Comparison of ENCODE assay signal across 17 mouse cellular contexts in the genomic region with DNA sequence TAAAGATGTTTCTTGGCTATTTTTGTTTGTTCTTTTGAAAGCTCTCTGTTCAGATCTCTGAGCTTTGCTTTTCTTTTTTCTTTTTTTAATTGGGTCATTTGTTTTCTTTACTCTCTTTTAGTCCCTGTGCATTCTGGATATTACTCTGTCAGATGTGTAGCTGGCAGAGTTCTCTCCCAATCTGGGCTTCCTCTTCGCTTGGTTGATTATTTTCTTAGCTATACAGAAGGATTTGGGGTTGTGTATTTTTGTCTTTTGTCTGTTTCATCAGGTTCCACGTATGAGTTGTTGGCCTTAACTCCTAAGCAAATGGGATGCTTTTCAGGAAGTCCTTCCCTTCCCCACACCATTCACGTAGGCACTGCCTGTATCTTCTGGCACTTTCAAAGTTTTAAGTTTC.
"Had no signal": no experiment of that assay in that cellular context is flagged by ENCODE, and none has a peak within 500 bp of the region (broad histone marks: within the 10 kb centered on the region; RNA-seq: fewer than 3 reads in every experiment).

No protein-coding gene starts in this region.

- H3K27ac ChIP-seq: lung, embryonic 15.5 days; macrophage; midbrain, embryonic 13.5 days; midbrain, embryonic 15.5 days; neural tube, embryonic 12.5 days; stomach, embryonic 15.5 days; stomach, postnatal 0 days had no signal

- H3K4me1 ChIP-seq: lung, embryonic 15.5 days; megakaryocyte, embryonic 14.5 days; neural tube, embryonic 12.5 days; stomach, embryonic 15.5 days had no signal

- H3K4me3 ChIP-seq: lung, embryonic 15.5 days; megakaryocyte, embryonic 14.5 days; midbrain, embryonic 13.5 days; midbrain, embryonic 15.5 days; neural tube, embryonic 12.5 days; stomach, embryonic 15.5 days had no signal

- H3K27me3 ChIP-seq: lung, embryonic 15.5 days; megakaryocyte, embryonic 14.5 days; midbrain, embryonic 13.5 days; midbrain, embryonic 15.5 days; neural tube, embryonic 12.5 days; stomach, embryonic 15.5 days had no signal

- H3K36me3 ChIP-seq: lung, embryonic 15.5 days; midbrain, embryonic 13.5 days; midbrain, embryonic 15.5 days; neural tube, embryonic 12.5 days; stomach, embryonic 15.5 days had no signal

- H3K4me2 ChIP-seq: lung, embryonic 15.5 days; midbrain, embryonic 11.5 days; midbrain, embryonic 13.5 days; midbrain, embryonic 15.5 days; neural tube, embryonic 12.5 days; stomach, embryonic 15.5 days had no signal

- H3K9ac ChIP-seq: lung, embryonic 15.5 days; midbrain, embryonic 13.5 days; midbrain, embryonic 15.5 days; neural tube, embryonic 12.5 days; stomach, embryonic 15.5 days had no signal

- DNase-seq: lung, adult 2 months; lung, postnatal 14 days; lung, postnatal 36 days; right cerebral cortex, postnatal 14 days; thymus, adult 2 months; thymus, postnatal 25 days; thymus, postnatal 4 days had no signal

- ATAC-seq: lung, postnatal 0 days; midbrain, embryonic 13.5 days; midbrain, embryonic 15.5 days had no signal

- H3K9me3 ChIP-seq: lung, embryonic 15.5 days; megakaryocyte, embryonic 14.5 days; midbrain, embryonic 13.5 days; midbrain, embryonic 15.5 days; neural tube, embryonic 12.5 days; stomach, embryonic 15.5 days had no signal
